Mouse (Mus musculus): ENCODE measurements at regions not wholly inside any gene's neighbourhood (a gene's known extent, or its start where the extent isn't known, plus 50 kb on each side); places are given as distances from the start of the nearest gene placed in this dataset.

- Histone ChIP-seq H3K27me3 (ENCODE audit: control insufficient read depth, insufficient read depth, low read length) (no peaks in the 10 kb centered on the region), H3K27ac (ENCODE audit: control insufficient read depth, insufficient read depth, low read depth, low read length) (no peak overlapping the region), H3K4me3 (ENCODE audit: control insufficient read depth, low read depth, low read length) (peak overlapping the region; percentile 0), H3K4me1 (ENCODE audit: control insufficient read depth, insufficient read depth, low read length) (peaks cover 5% of the 10 kb centered on the region), H3K36me3 (ENCODE audit: control insufficient read depth, insufficient read depth, low read length) (no peaks in the 10 kb centered on the region)
- TF ChIP-seq CTCF (IDR thresholded peaks at IDR 0.05; ENCODE audit: control insufficient read depth, insufficient read depth, insufficient replicate concordance, low read depth, low read length) (no peak), POLR2A (IDR thresholded peaks at IDR 0.05; ENCODE audit: control insufficient read depth, low read depth, low read length) (no peak)
Measured at GRCm38 (mm10) chr10:111381689-111382088, 83.2 kb downstream of the Bbs10 start.

- no peaks in the 10 kb centered on the region for H3K27me3 ChIP-seq (ENCODE audit: control insufficient read depth, insufficient read depth, low read length)
- no peak overlapping the region for H3K4me3 ChIP-seq (ENCODE audit: control insufficient read depth, low read depth, low read length)
- TF ChIP-seq POLR2A (IDR thresholded peaks at IDR 0.05; ENCODE audit: control insufficient read depth, low read depth, low read length): no peak
- TF ChIP-seq CTCF (IDR thresholded peaks at IDR 0.05; ENCODE audit: control insufficient read depth, insufficient read depth, insufficient replicate concordance, low read depth, low read length): no peak
- no peak overlapping the region for H3K27ac ChIP-seq (ENCODE audit: control insufficient read depth, insufficient read depth, low read depth, low read length)
- no peaks in the 10 kb centered on the region for H3K36me3 ChIP-seq (ENCODE audit: control insufficient read depth, insufficient read depth, low read length)
- peaks cover 3% of the 10 kb centered on the region for H3K4me1 ChIP-seq (ENCODE audit: control insufficient read depth, insufficient read depth, low read length)
Measured at GRCm38 (mm10) chr10:111382206-111382930, 83.9 kb downstream of the Bbs10 start.

- no peaks in the 10 kb centered on the region for H3K27me3 ChIP-seq (ENCODE audit: control insufficient read depth, insufficient read depth, low read length)
- TF ChIP-seq POLR2A (IDR thresholded peaks at IDR 0.05; ENCODE audit: control insufficient read depth, low read depth, low read length): no peak
- no peak for TF ChIP-seq CTCF (IDR thresholded peaks at IDR 0.05; ENCODE audit: control insufficient read depth, insufficient read depth, insufficient replicate concordance, low read depth, low read length)
- peaks cover 9% of the 10 kb centered on the region for H3K4me1 ChIP-seq (ENCODE audit: control insufficient read depth, insufficient read depth, low read length)
- no peak overlapping the region for H3K27ac ChIP-seq (ENCODE audit: control insufficient read depth, insufficient read depth, low read depth, low read length)
- no peak overlapping the region for H3K4me3 ChIP-seq (ENCODE audit: control insufficient read depth, low read depth, low read length)
- no peaks in the 10 kb centered on the region for H3K36me3 ChIP-seq (ENCODE audit: control insufficient read depth, insufficient read depth, low read length)
Measured at GRCm38 (mm10) chr10:111385561-111385960, 87.1 kb downstream of the Bbs10 start.

GRCm38 (mm10) chr10:111387869-111388538 lies 85.0 kb upstream of the Nap1l1 start:
- Histone ChIP-seq H3K4me3 (ENCODE audit: control insufficient read depth, low read depth, low read length) (peak overlapping the region; percentile 26), H3K27ac (ENCODE audit: control insufficient read depth, insufficient read depth, low read depth, low read length) (no peak overlapping the region), H3K27me3 (ENCODE audit: control insufficient read depth, insufficient read depth, low read length) (no peaks in the 10 kb centered on the region), H3K4me1 (ENCODE audit: control insufficient read depth, insufficient read depth, low read length) (peaks cover 6% of the 10 kb centered on the region), H3K36me3 (ENCODE audit: control insufficient read depth, insufficient read depth, low read length) (no peaks in the 10 kb centered on the region)
- TF ChIP-seq POLR2A (IDR thresholded peaks at IDR 0.05; ENCODE audit: control insufficient read depth, low read depth, low read length) (no peak), CTCF (IDR thresholded peaks at IDR 0.05; ENCODE audit: control insufficient read depth, insufficient read depth, insufficient replicate concordance, low read depth, low read length) (no peak)

GRCm38 (mm10) chr10:111388545-111389320 lies 84.3 kb upstream of the Nap1l1 start:
- H3K4me3 ChIP-seq (ENCODE audit: control insufficient read depth, low read depth, low read length): peak overlapping the region; percentile 26
- no peak for TF ChIP-seq POLR2A (IDR thresholded peaks at IDR 0.05; ENCODE audit: control insufficient read depth, low read depth, low read length)
- TF ChIP-seq CTCF (IDR thresholded peaks at IDR 0.05; ENCODE audit: control insufficient read depth, insufficient read depth, insufficient replicate concordance, low read depth, low read length): no peak
- no peaks in the 10 kb centered on the region for H3K36me3 ChIP-seq (ENCODE audit: control insufficient read depth, insufficient read depth, low read length)
- H3K4me1 ChIP-seq (ENCODE audit: control insufficient read depth, insufficient read depth, low read length): peaks cover 6% of the 10 kb centered on the region
- H3K27ac ChIP-seq (ENCODE audit: control insufficient read depth, insufficient read depth, low read depth, low read length): no peak overlapping the region
- H3K27me3 ChIP-seq (ENCODE audit: control insufficient read depth, insufficient read depth, low read length): no peaks in the 10 kb centered on the region

- Histone ChIP-seq H3K4me3 (ENCODE audit: control insufficient read depth, low read depth, low read length) (no peak overlapping the region), H3K27ac (ENCODE audit: control insufficient read depth, insufficient read depth, low read depth, low read length) (no peak overlapping the region), H3K36me3 (ENCODE audit: control insufficient read depth, insufficient read depth, low read length) (no peaks in the 10 kb centered on the region), H3K27me3 (ENCODE audit: control insufficient read depth, insufficient read depth, low read length) (no peaks in the 10 kb centered on the region), H3K4me1 (ENCODE audit: control insufficient read depth, insufficient read depth, low read length) (peaks cover 6% of the 10 kb centered on the region)
- TF ChIP-seq CTCF (IDR thresholded peaks at IDR 0.05; ENCODE audit: control insufficient read depth, insufficient read depth, insufficient replicate concordance, low read depth, low read length) (no peak), POLR2A (IDR thresholded peaks at IDR 0.05; ENCODE audit: control insufficient read depth, low read depth, low read length) (no peak)
Measured at GRCm38 (mm10) chr10:111389890-111390289, 83.1 kb upstream of the Nap1l1 start.

GRCm38 (mm10) chr10:111394421-111394820 lies 78.6 kb upstream of the Nap1l1 start:
- H3K4me1 ChIP-seq (ENCODE audit: control insufficient read depth, insufficient read depth, low read length): no peaks in the 10 kb centered on the region
- TF ChIP-seq POLR2A (IDR thresholded peaks at IDR 0.05; ENCODE audit: control insufficient read depth, low read depth, low read length): no peak
- TF ChIP-seq CTCF (IDR thresholded peaks at IDR 0.05; ENCODE audit: control insufficient read depth, insufficient read depth, insufficient replicate concordance, low read depth, low read length): no peak
- no peaks in the 10 kb centered on the region for H3K27me3 ChIP-seq (ENCODE audit: control insufficient read depth, insufficient read depth, low read length)

More at GRCm38 (mm10) chr10:111394421-111394820, 78.6 kb upstream of the Nap1l1 start:
- H3K4me3 ChIP-seq (ENCODE audit: control insufficient read depth, low read depth, low read length): no peak overlapping the region
- H3K27ac ChIP-seq (ENCODE audit: control insufficient read depth, insufficient read depth, low read depth, low read length): no peak overlapping the region
- no peaks in the 10 kb centered on the region for H3K36me3 ChIP-seq (ENCODE audit: control insufficient read depth, insufficient read depth, low read length)
